Mouse (Mus musculus) midbrain, embryonic 16.5 days (tissue): ENCODE data around the gene Samd4b. TPM values are rescaled to one million over a fixed set of nuclear protein-coding genes. Genes with fewer than 3 reads are reported as not detected.

Source experiments
- ATAC-seq: fragments of 200-750 bp; cut with Nextera tagmentation; 2 replicates; pipeline ENCODE4 v1.8.0; 2017; ENCODE audit warnings: moderate TSS enrichment
- H3K27ac ChIP-seq: fragments of 300-500 bp; sonication (generic); 2 replicates; pipeline ENCODE4 v1.5.1; 2014; ENCODE audit warnings: mild to moderate bottlenecking, low read length, mixed read lengths
- H3K27me3 ChIP-seq: fragments of 300-500 bp; sonication (generic); 2 replicates; pipeline ENCODE4 v1.6.1; 2014; ENCODE audit warnings: low read depth, low read length, mixed read lengths; ENCODE audit not compliant: control insufficient read depth, insufficient read depth
- H3K36me3 ChIP-seq: fragments of 300-500 bp; sonication (generic); 2 replicates; pipeline ENCODE4 v1.6.1; 2014; ENCODE audit warnings: mild to moderate bottlenecking, low read length, moderate library complexity, mixed read lengths; ENCODE audit not compliant: control insufficient read depth, insufficient read depth
- H3K4me1 ChIP-seq: fragments of 300-500 bp; sonication (generic); 2 replicates; pipeline ENCODE4 v1.6.1; 2014; ENCODE audit warnings: mild to moderate bottlenecking, low read length, mixed read lengths; ENCODE audit not compliant: control insufficient read depth, insufficient read depth
- H3K4me2 ChIP-seq: fragments of 300-500 bp; sonication (generic); 2 replicates; pipeline ENCODE4 v1.6.1; 2014; ENCODE audit warnings: mild to moderate bottlenecking, low read length, mixed read lengths
- H3K4me3 ChIP-seq: fragments of 300-500 bp; sonication (generic); 2 replicates; pipeline ENCODE4 v1.5.1; 2014; ENCODE audit warnings: low read depth, mild to moderate bottlenecking, low read length, moderate library complexity, mixed read lengths
- H3K9ac ChIP-seq: fragments of 300-500 bp; sonication (generic); 2 replicates; pipeline ENCODE4 v1.6.1; 2014; ENCODE audit warnings: low read depth, low read length, mixed read lengths
- H3K9me3 ChIP-seq: fragments of 300-500 bp; sonication (generic); replicated peaks from 2 replicates; pipeline ENCODE4 v1.6.1; 2014; ENCODE audit warnings: mild to moderate bottlenecking, low read length, mixed read lengths; ENCODE audit not compliant: control insufficient read depth, poor library complexity, severe bottlenecking
- WGBS: fragments of 180-500 bp; shearing (Covaris S2); extraction: QIAGEN DNeasy Blood & Tissue Kit; methylation state at CpG from one replicate; pipeline ENCODE4 v1.1.7; 2014; 5-methylcytosine and 5-hydroxymethylcytosine counted together
- polyA plus RNA-seq: library from polyadenylated mRNA; unstranded; fragments of >200 nt; fragmentation: Nextera tagmentation; extraction: Ambion mirVana; gene quantifications from 2 replicates; pipeline ENCODE4 v1.2.1, GENCODE M21; 2015

Samd4b gene
- polyA plus RNA-seq, 1 experiment from 2014 or later = 20.4 TPM

- peak overlapping the region; percentile 88 for H3K4me3 ChIP-seq
- H3K36me3 ChIP-seq = peaks cover 11% of the 10 kb centered on the region
- peak overlapping the region; percentile 72 for H3K27ac ChIP-seq
- no peaks in the 10 kb centered on the region for H3K9me3 ChIP-seq
- WGBS = 2% methylated on average over 22 of the region's 24 CpGs
- peak overlapping the region; percentile 93 for H3K9ac ChIP-seq
- H3K4me1 ChIP-seq = peaks cover 17% of the 10 kb centered on the region
- H3K4me2 ChIP-seq = peak overlapping the region; percentile 71
- ATAC-seq = peak; percentile 50; the same call in 1 of the 2 replicates
- no peaks in the 10 kb centered on the region for H3K27me3 ChIP-seq
Measured at GRCm38 (mm10) chr7:28452361-28453005, 145.5 kb downstream of the Samd4b start.

- H3K4me2 ChIP-seq = peak within 1 kb of the TSS; percentile 71
- H3K4me3 ChIP-seq = peak within 1 kb of the TSS; percentile 88
- peaks cover 11% of the 10 kb centered on the region for H3K36me3 ChIP-seq
- H3K27ac ChIP-seq = peak within 1 kb of the TSS; percentile 72
- under 1% methylated on average over 24 of the region's 97 CpGs for WGBS
- no peaks in the 10 kb centered on the region for H3K27me3 ChIP-seq
- H3K9me3 ChIP-seq = no peaks in the 10 kb centered on the region
- H3K9ac ChIP-seq = peak within 1 kb of the TSS; percentile 93
- H3K4me1 ChIP-seq = peaks cover 23% of the 10 kb centered on the region
- ATAC-seq = peak; percentile 77
Measured at GRCm38 (mm10) chr7:28451531-28452360, 146.2 kb downstream of the Samd4b start, which contains the start of gene Lrfn1. Lrfn1 (plus strand) TSS chr7:28451980.

GRCm38 (mm10) chr7:28447865-28448820 is 149.8 kb downstream of the Samd4b start:
- ATAC-seq = no peak
- Histone ChIP-seq H3K9me3 (no peaks in the 10 kb centered on the region), H3K36me3 (no peaks in the 10 kb centered on the region), H3K9ac (no peak overlapping the region), H3K27me3 (no peaks in the 10 kb centered on the region), H3K4me3 (no peak overlapping the region), H3K4me2 (no peak overlapping the region), H3K4me1 (peaks cover 15% of the 10 kb centered on the region), H3K27ac (no peak overlapping the region)
- 72% methylated on average over 13 of the region's 13 CpGs for WGBS

- H3K9me3 ChIP-seq = no peaks in the 10 kb centered on the region
- no peak for ATAC-seq
- no peak overlapping the region for H3K4me3 ChIP-seq
- H3K4me2 ChIP-seq = no peak overlapping the region
- H3K27ac ChIP-seq = no peak overlapping the region
- no peaks in the 10 kb centered on the region for H3K36me3 ChIP-seq
- H3K4me1 ChIP-seq = peaks cover 10% of the 10 kb centered on the region
- H3K27me3 ChIP-seq = no peaks in the 10 kb centered on the region
- 0 out of 2 replicates have a peak overlapping the region, but pooled peaks have one; percentile 15 for H3K9ac ChIP-seq
- WGBS = 14% methylated on average over 12 of the region's 12 CpGs
Measured at GRCm38 (mm10) chr7:28447101-28447830, 150.7 kb downstream of the Samd4b start.

GRCm38 (mm10) chr7:28446446-28446845 is 151.5 kb downstream of the Samd4b start:
- Histone ChIP-seq H3K27ac (no peak overlapping the region), H3K27me3 (no peaks in the 10 kb centered on the region), H3K4me1 (peaks cover 9% of the 10 kb centered on the region), H3K36me3 (no peaks in the 10 kb centered on the region), H3K4me2 (no peak overlapping the region), H3K4me3 (no peak overlapping the region), H3K9ac (no peak overlapping the region), H3K9me3 (no peaks in the 10 kb centered on the region)
- no peak for ATAC-seq
- 6% methylated on average over 12 of the region's 12 CpGs for WGBS

- Histone ChIP-seq H3K9ac (no peak overlapping the region), H3K36me3 (no peaks in the 10 kb centered on the region), H3K4me2 (no peak overlapping the region), H3K4me3 (no peak overlapping the region), H3K9me3 (no peaks in the 10 kb centered on the region), H3K27ac (no peak overlapping the region), H3K4me1 (peaks cover 7% of the 10 kb centered on the region), H3K27me3 (no peaks in the 10 kb centered on the region)
- no peak for ATAC-seq
- WGBS = 88% methylated on average over 13 of the region's 13 CpGs
Measured at GRCm38 (mm10) chr7:28444344-28444974, 153.5 kb downstream of the Samd4b start.

GRCm38 (mm10) chr7:28442688-28443087 is 155.3 kb downstream of the Samd4b start:
- Histone ChIP-seq H3K9me3 (no peaks in the 10 kb centered on the region), H3K27ac (no peak overlapping the region), H3K4me2 (no peak overlapping the region), H3K36me3 (no peaks in the 10 kb centered on the region), H3K4me1 (peaks cover 7% of the 10 kb centered on the region), H3K9ac (no peak overlapping the region), H3K27me3 (no peaks in the 10 kb centered on the region), H3K4me3 (no peak overlapping the region)
- 32% methylated on average over 4 of the region's 4 CpGs for WGBS
- no peak for ATAC-seq
